Mouse (Mus musculus): ENCODE data around the gene Slc44a1. TPM values are rescaled to one million over a fixed set of nuclear protein-coding genes. Genes with fewer than 3 reads are reported as not detected.

The Slc44a1 gene
- polyA plus RNA-seq, 1 experiment = 18.1 TPM

DNA sequence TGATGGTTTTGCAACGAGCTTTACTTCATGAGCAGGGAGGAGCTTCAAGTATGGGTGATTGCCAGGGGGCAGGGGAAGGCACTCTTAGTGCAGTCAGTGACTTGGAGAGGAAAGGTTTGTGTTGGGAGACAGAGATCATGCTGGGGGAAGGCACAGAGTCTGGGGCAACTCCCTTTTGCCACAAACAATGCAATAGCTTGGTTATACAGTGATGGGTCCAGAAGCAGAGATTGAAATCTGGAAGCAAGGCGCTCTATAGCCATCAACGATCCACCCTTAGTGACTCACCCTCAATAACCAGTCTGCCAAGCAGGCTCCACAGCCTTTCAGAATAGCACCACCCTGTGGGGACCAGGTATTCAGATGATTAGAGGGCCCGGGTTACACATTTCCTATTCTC is 11.7 kb downstream of the Slc44a1 start:
- Histone ChIP-seq H3K27ac (ENCODE audit: control insufficient read depth, insufficient read depth, low read length) (no peak overlapping the region), H3K4me1 (replicated peaks; ENCODE audit: control insufficient read depth, insufficient read depth, low read length) (no peaks in the 10 kb centered on the region), H3K4me3 (ENCODE audit: control insufficient read depth, insufficient read depth, low read length) (no peak overlapping the region), H3K27me3 (ENCODE audit: control insufficient read depth, insufficient read depth, low read length) (no peaks in the 10 kb centered on the region), H3K36me3 (ENCODE audit: control insufficient read depth, insufficient read depth, low read length) (no peaks in the 10 kb centered on the region)
- peak; percentile 19 for DNase-seq
- WGBS = 53% methylated on average over 4 of the region's 4 CpGs
- TF ChIP-seq POLR2A (IDR thresholded peaks at IDR 0.05; ENCODE audit: control insufficient read depth, extremely low read depth, insufficient read depth, low read length, poor library complexity) (no peak), CTCF (IDR thresholded peaks at IDR 0.05; ENCODE audit: borderline replicate concordance, control insufficient read depth, extremely low read depth, insufficient read depth, low read length, poor library complexity) (no peak)

DNA sequence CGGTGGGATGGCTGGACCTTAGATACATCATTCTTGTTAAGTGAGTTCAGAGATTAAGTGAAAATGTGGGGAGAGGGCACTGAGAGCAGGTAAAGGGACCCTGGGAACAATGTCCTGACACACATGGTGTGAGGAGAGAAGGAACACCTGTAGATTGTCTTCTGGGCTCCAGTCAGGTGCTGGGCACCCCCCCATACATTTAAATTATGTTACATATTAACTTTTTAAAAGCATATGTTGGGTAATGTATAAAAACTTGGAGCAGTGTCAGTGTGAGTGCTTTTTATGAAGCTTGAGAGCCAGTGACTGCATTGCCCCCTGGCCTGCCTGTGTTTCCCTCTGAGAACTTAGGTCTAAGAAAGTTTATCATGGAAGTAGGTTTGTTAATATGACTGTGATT is 12.2 kb downstream of the Slc44a1 start:
- WGBS = 85% methylated on average over 1 of the region's 1 CpGs
- H3K4me3 ChIP-seq (ENCODE audit: control insufficient read depth, insufficient read depth, low read length) = no peak overlapping the region
- H3K27me3 ChIP-seq (ENCODE audit: control insufficient read depth, insufficient read depth, low read length) = no peaks in the 10 kb centered on the region
- H3K27ac ChIP-seq (ENCODE audit: control insufficient read depth, insufficient read depth, low read length) = no peak overlapping the region
- DNase-seq = no peak
- H3K36me3 ChIP-seq (ENCODE audit: control insufficient read depth, insufficient read depth, low read length) = no peaks in the 10 kb centered on the region
- TF ChIP-seq CTCF (IDR thresholded peaks at IDR 0.05; ENCODE audit: borderline replicate concordance, control insufficient read depth, extremely low read depth, insufficient read depth, low read length, poor library complexity) (no peak), POLR2A (IDR thresholded peaks at IDR 0.05; ENCODE audit: control insufficient read depth, extremely low read depth, insufficient read depth, low read length, poor library complexity) (no peak)
- H3K4me1 ChIP-seq (replicated peaks; ENCODE audit: control insufficient read depth, insufficient read depth, low read length) = no peaks in the 10 kb centered on the region

DNA sequence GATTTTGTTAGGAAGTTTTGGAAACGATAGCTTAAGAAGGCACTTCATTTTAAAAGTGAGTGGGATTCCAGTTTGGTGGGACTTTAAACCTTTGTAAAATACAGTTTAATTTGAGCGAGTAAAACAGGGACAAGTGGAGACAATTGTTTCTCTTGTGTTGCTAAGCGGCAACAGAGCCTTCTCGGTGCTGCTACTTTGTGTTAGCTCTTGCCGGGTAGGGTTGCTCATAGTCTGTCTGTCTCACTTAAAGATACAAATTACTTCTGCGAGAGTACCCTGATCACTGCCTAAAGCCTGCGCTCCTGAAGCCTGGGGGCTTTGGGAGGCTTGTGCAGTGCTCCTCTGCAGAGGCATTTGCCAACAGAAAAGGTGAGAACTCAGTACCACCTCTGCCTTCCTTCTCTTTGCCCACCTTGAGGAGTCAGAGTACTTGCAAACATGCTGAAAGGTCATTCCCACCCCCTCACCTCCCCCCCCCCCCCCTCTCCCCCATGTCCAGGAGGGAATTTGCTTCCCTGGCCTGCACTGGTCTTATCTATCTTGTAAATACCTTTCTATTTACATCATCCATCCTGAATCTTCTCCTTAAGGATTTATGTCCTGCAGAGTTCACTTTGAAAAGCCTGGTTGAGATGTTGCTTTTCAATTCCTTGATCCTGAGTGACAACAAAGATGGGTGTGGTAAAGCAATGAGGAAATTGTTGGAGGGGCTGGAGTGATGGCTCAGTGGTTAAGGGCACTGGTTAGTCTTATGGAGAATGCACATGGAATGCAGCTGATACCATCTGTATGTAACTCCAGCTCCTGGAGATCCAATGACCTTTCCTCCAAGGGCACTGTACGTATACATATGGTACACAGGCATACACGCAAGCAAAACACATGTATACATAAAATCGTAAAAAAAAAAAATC is 13.0 kb downstream of the Slc44a1 start:
- WGBS = 95% methylated on average over 10 of the region's 10 CpGs
- no peak for DNase-seq
- TF ChIP-seq CTCF (IDR thresholded peaks at IDR 0.05; ENCODE audit: borderline replicate concordance, control insufficient read depth, extremely low read depth, insufficient read depth, low read length, poor library complexity) (no peak), POLR2A (IDR thresholded peaks at IDR 0.05; ENCODE audit: control insufficient read depth, extremely low read depth, insufficient read depth, low read length, poor library complexity) (no peak)
- Histone ChIP-seq H3K27ac (ENCODE audit: control insufficient read depth, insufficient read depth, low read length) (no peak overlapping the region), H3K27me3 (ENCODE audit: control insufficient read depth, insufficient read depth, low read length) (no peaks in the 10 kb centered on the region), H3K4me1 (replicated peaks; ENCODE audit: control insufficient read depth, insufficient read depth, low read length) (no peaks in the 10 kb centered on the region), H3K36me3 (ENCODE audit: control insufficient read depth, insufficient read depth, low read length) (no peaks in the 10 kb centered on the region), H3K4me3 (ENCODE audit: control insufficient read depth, insufficient read depth, low read length) (no peak overlapping the region)

DNA sequence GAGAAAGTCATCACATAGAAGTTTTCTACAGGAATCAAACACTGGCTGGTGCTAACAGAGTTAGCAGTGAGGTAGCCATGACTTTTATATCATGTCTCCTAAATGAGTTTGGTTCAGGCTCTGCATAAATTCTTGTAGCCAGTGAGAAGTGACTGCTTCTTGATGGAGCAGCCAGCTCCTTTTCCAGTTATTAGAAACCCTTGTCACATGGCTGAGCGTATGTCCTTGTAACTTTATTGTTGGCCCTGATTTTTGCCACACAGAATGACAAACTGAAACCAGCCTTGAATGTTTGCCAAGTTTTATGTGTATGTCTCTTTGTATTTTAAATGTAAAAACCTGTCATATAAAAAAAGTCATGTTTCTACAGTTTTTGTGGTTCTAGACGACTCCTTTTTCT is 15.7 kb downstream of the Slc44a1 start:
- H3K4me1 ChIP-seq (replicated peaks; ENCODE audit: control insufficient read depth, insufficient read depth, low read length) = no peaks in the 10 kb centered on the region
- no peaks in the 10 kb centered on the region for H3K36me3 ChIP-seq (ENCODE audit: control insufficient read depth, insufficient read depth, low read length)
- 91% methylated on average over 2 of the region's 2 CpGs for whole genome bisulfite sequencing
- H3K27me3 ChIP-seq (ENCODE audit: control insufficient read depth, insufficient read depth, low read length) = no peaks in the 10 kb centered on the region
- H3K27ac ChIP-seq (ENCODE audit: control insufficient read depth, insufficient read depth, low read length) = no peak overlapping the region
- H3K4me3 ChIP-seq (ENCODE audit: control insufficient read depth, insufficient read depth, low read length) = no peak overlapping the region
- DNase-seq = no peak
- TF ChIP-seq POLR2A (IDR thresholded peaks at IDR 0.05; ENCODE audit: control insufficient read depth, extremely low read depth, insufficient read depth, low read length, poor library complexity) = no peak
- TF ChIP-seq CTCF (IDR thresholded peaks at IDR 0.05; ENCODE audit: borderline replicate concordance, control insufficient read depth, extremely low read depth, insufficient read depth, low read length, poor library complexity) = no peak

DNA sequence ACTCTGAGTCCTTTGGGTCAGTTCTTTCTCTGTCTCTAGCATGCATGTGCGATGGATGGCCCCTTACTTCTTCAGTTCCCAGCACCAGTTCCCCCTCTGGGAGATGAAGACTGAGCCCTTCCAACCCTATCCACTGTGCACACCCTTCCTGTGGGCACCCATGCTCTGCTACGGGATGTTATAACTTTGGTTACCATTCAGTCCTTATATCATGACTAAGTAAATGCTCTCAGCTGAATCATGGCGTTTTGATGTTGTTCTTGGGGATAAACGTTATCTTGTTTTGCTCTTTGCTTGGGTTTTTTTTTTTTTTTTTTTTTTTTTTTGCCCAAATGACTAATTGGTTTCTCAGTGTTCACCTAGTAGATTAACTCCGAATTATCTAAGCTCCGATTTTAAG is 16.4 kb downstream of the Slc44a1 start:
- WGBS = 89% methylated on average over 6 of the region's 6 CpGs
- TF ChIP-seq POLR2A (IDR thresholded peaks at IDR 0.05; ENCODE audit: control insufficient read depth, extremely low read depth, insufficient read depth, low read length, poor library complexity) = no peak
- no peak for TF ChIP-seq CTCF (IDR thresholded peaks at IDR 0.05; ENCODE audit: borderline replicate concordance, control insufficient read depth, extremely low read depth, insufficient read depth, low read length, poor library complexity)
- no peaks in the 10 kb centered on the region for H3K27me3 ChIP-seq (ENCODE audit: control insufficient read depth, insufficient read depth, low read length)
- H3K36me3 ChIP-seq (ENCODE audit: control insufficient read depth, insufficient read depth, low read length) = no peaks in the 10 kb centered on the region
- H3K27ac ChIP-seq (ENCODE audit: control insufficient read depth, insufficient read depth, low read length) = no peak overlapping the region
- DNase-seq = no peak
- no peaks in the 10 kb centered on the region for H3K4me1 ChIP-seq (replicated peaks; ENCODE audit: control insufficient read depth, insufficient read depth, low read length)
- H3K4me3 ChIP-seq (ENCODE audit: control insufficient read depth, insufficient read depth, low read length) = no peak overlapping the region

DNA sequence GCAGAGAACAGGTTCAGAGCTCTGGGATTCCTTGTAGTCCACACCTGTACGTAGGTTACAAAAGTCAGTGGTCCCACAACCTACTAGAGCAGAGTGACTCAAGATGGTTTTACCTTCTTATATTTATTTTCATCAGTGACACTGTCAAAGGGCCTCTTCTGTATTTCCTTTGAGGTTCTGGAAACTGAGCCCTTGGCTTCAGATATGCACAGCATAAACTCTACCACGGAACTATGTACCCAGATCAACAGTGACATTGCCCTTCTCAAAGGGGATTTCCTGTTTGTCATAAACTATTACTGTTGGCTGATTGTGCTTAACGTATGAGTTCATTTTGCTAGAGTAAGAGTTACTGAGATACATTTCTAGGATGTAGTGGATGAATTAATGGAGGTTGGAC is 18.3 kb downstream of the Slc44a1 start:
- no peak for DNase-seq
- TF ChIP-seq POLR2A (IDR thresholded peaks at IDR 0.05; ENCODE audit: control insufficient read depth, extremely low read depth, insufficient read depth, low read length, poor library complexity) (no peak), CTCF (IDR thresholded peaks at IDR 0.05; ENCODE audit: borderline replicate concordance, control insufficient read depth, extremely low read depth, insufficient read depth, low read length, poor library complexity) (no peak)
- Histone ChIP-seq H3K4me3 (ENCODE audit: control insufficient read depth, insufficient read depth, low read length) (no peak overlapping the region), H3K27me3 (ENCODE audit: control insufficient read depth, insufficient read depth, low read length) (no peaks in the 10 kb centered on the region), H3K4me1 (replicated peaks; ENCODE audit: control insufficient read depth, insufficient read depth, low read length) (no peaks in the 10 kb centered on the region), H3K27ac (ENCODE audit: control insufficient read depth, insufficient read depth, low read length) (no peak overlapping the region), H3K36me3 (ENCODE audit: control insufficient read depth, insufficient read depth, low read length) (no peaks in the 10 kb centered on the region)
- 70% methylated on average over 3 of the region's 3 CpGs for WGBS

All from thymus, adult 2 months (tissue).